Mouse (Mus musculus): ENCODE results near the gene Urb1. TPM values are rescaled to one million over a fixed set of nuclear protein-coding genes. Genes with fewer than 3 reads are reported as not detected.

Gene Urb1
- total RNA-seq, 4 experiments from 2014 or later = 4.2 to 4.7 (median 4.3) TPM

GRCm38 (mm10) chr16:90774216-90774615 is 36.0 kb downstream of the Urb1 start:
- no peak for DNase-seq (ENCODE audit: low spot score in 2 of 2)

DNA sequence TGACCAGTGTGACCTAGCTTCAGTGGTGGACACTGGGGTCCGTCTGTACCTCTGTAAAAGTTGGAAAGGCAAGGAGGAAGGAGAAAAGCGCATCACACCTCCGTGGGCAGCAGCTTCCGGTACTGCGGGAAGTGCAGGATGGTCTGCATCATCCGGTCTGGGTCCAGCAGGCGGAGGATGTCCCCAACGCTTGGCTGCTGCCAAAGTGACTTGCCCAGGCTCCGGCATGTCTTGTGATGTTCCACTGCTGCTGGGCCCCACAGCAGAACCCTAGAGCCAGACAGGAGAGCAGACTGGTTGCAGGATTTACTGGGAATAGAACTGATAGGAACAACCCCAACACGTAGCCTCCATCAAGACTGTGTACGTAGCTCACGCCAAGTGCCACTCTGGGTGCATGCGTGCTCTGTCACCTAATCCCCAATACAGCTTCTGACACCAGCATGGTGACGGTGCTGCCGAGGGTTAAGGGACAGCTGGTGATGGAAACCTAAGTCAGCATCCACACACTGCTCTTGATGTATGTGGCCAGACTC is 43.2 kb downstream of the Urb1 start:
- DNase-seq (ENCODE audit: low spot score in 2 of 2) = no peak

GRCm38 (mm10) chr16:90765195-90765877 is 44.9 kb downstream of the Urb1 start:
- peak; percentile 28 to 42 for DNase-seq (ENCODE audit: low spot score in 2 of 2)

GRCm38 (mm10) chr16:90760515-90760914 is 49.7 kb downstream of the Urb1 start:
- DNase-seq (ENCODE audit: low spot score in 2 of 2) = no peak

GRCm38 (mm10) chr16:90759335-90759734 is 50.9 kb downstream of the Urb1 start:
- DNase-seq (ENCODE audit: low spot score in 2 of 2) = no peak

- DNase-seq (ENCODE audit: low spot score in 2 of 2) = no peak
Measured at GRCm38 (mm10) chr16:90753386-90753941, 56.7 kb downstream of the Urb1 start.

- no peak for DNase-seq (ENCODE audit: low spot score in 2 of 2)
Measured at GRCm38 (mm10) chr16:90748169-90748568, 62.0 kb downstream of the Urb1 start.

- no peak for DNase-seq (ENCODE audit: low spot score in 2 of 2)
Measured at GRCm38 (mm10) chr16:90747143-90747542, 63.1 kb downstream of the Urb1 start.

GRCm38 (mm10) chr16:90738092-90738956 is 71.9 kb downstream of the Urb1 start, which contains the start of gene Mrap:
TSS of gene Mrap (plus strand) at chr16:90738207.
- no peak for DNase-seq (ENCODE audit: low spot score in 2 of 2)

GRCm38 (mm10) chr16:90736672-90737270 is 73.4 kb downstream of the Urb1 start:
- no peak for DNase-seq (ENCODE audit: low spot score in 2 of 2)

DNA sequence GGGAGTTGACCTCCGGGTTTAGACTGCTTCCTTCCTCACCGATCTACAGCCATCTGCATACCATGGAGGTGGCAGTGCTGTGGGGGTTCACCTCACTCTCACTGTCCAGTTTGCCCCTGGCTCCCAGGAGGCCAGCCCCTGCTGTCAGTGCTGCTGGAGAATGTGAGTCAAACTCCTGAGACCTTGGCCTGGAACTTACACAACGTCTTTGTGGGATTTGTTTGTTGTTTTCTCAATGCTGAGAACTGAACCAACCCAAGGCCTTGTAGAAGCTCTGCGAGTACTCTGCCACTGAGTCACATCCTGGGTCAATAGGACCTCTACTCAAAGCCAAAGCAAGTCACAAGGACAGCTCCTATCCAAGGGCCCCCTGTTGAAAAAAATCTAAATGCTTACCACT is 74.6 kb downstream of the Urb1 start:
- no peak for DNase-seq (ENCODE audit: low spot score in 2 of 2)

GRCm38 (mm10) chr16:90727233-90728115 is 82.7 kb downstream of the Urb1 start, which contains the start of gene Mis18a:
TSS of gene Mis18a (minus strand) at chr16:90727404.
- peak; percentile 86 to 91 for DNase-seq (ENCODE audit: low spot score in 2 of 2)

- no peak for DNase-seq (ENCODE audit: low spot score in 2 of 2)
Measured at GRCm38 (mm10) chr16:90726600-90727227, 83.5 kb downstream of the Urb1 start.

GRCm38 (mm10) chr16:90724051-90724450 is 86.2 kb downstream of the Urb1 start:
- no peak for DNase-seq (ENCODE audit: low spot score in 2 of 2)

DNA sequence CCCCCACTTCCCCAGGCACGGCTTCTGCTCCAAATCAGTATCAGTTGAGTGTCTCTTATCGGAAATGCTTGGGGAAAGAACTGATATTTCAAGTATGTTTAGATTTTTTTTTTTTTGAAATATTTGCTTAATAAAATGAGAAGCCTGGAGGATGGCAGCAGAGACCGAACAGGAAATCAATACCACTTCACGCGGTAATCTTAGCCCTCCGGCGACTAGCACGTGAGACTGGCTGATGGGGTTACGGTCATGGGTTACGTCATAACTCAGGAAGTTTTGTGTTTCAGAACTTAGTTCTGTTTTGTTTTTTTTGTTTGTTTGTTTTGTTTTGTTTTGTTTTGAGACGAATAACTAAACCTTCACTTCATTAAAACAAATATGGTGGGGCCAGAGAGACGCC is 99.9 kb downstream of the Urb1 start:
- no peak for DNase-seq (ENCODE audit: low spot score in 2 of 2)

DNA sequence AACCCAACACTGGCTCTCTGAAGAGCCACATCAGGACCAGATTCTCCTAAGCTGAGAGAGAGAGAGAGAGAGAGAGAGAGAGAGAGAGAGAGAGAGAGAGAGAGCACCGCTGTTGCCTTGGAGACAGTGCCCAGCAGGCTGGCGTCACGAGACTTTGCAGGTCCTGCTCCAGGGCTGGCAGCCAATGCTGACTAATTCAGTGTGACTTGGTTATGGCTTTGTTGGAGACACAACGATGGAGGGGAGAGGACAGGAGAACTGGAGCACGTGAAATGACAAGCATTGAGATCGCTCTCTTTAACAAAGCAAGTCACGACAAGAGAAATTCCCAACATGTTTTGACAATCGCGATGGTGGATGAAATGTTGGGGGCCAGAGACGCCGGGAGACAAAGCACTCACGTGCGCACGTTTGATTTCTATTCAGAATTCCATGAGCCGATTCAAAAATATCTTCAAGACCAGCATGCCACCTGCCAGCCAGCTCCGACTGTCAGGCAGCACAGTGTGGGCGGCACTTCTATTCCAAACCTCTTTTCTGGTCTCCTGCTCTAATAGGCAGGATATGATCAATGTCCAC is 100.4 kb downstream of the Urb1 start:
- DNase-seq (ENCODE audit: low spot score in 2 of 2) = no peak

GRCm38 (mm10) chr16:90706279-90706678 is 103.9 kb downstream of the Urb1 start:
- DNase-seq (ENCODE audit: low spot score in 2 of 2) = no peak

GRCm38 (mm10) chr16:90704161-90704825 is 105.9 kb downstream of the Urb1 start:
- DNase-seq (ENCODE audit: low spot score in 2 of 2) = no peak

DNA sequence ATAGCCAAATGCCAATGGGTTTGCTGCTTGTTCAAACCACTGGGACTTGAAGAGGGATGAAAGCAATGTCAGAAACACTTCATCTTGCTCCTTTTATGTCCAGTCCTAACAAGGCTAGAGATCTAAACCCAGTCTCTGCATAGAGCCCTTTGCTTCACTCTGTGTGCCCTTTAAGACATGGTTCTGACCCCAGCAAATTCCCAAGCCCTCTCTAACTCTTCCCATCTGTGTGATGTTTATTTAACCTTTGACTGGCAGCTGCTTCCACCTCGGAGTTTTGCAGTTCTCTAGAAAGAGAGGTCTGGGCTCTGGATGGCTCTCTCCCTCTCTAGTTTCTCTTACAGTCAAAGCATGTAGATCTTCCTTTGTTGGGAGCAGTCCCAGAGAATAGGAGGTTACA is 106.6 kb downstream of the Urb1 start:
- no peak for DNase-seq (ENCODE audit: low spot score in 2 of 2)

All from gastrocnemius, adult 8-10 months (tissue).